Mouse (Mus musculus) frontal cortex, postnatal 25 days (tissue): ENCODE data around the gene Cd99l2.
"Not testable (repeated sequence)": the region's sequence is repeated elsewhere in the genome, so short reads cannot be mapped to it uniquely, and the experiment has no call there.

Source experiments
- DNase-seq, 2 experiments: peaks; one replicate each; pipeline ENCODE4 v3.0.0; 2022; ENCODE audit warnings: low spot score in 2 of 2

Gene Cd99l2

DNA sequence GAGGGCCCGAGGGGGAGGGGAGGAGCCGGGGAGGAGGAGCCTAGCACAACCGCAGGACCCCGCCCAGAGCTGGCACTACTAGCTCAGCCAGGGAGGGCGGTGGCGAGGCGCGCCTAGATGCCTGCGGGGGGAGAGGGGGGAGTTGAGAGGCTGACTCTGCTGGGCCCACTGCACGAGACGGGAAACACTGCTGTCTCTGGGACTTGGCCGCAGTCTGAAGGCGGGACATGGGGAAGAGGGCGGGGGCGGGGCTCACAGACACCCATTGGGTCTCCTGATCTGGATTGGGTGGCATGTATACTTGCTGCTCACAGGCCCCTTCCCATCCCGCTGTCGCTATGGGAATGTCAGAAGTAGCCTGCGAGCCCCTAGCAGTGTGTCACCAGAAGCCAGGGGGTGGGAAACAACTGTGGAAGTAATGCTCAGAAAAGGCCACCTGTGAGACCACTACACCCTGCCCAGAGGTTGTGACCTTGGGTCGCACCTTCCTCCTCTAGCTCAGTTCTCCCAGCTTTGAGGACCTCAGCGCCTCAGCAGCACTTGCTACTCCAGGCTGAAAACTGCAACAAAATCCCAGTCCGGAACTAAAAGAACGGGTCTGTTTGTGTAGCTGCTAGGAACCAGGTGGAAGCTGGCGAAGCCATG lies at the start of gene Cd99l2:
Gene Cd99l2 (minus strand): TSS at position 216 of the 645 bp plus-strand sequence.
- peak; percentile 11 to 52 for DNase-seq

DNA sequence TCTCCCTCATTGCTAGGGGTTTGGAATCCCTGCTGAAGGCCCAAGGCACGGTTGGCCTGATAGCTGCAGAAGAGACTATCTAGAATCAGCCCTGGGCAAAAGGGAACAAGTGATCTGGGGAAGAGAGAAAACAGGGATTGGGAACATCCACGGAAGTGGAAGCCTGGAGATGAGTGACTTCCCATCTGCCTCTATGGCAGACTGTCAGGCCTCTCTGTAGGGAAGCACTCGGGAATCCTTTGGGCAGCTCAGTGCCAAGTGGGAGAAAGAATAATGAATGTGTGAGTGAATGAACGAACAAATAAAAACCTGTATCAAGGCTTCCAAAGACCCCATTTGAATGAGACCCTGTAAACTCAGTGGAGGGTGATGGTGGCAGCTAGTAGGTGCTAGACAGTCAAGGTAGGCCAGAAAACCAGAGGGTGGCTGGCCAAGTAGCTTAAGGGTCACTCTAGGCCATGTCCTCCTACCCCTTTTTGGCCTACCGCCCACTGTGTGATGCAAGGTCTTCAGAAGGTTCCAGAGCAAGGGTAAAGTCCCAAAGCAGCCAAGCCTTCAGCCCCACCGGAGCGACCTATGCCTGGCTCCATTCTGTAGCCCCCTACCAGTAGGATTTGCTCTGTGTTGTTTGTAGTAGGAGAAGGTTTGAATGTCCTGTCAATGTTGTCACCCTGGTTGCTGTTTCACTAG lies 48.3 kb upstream of the Cd99l2 start:
- DNase-seq, result no peak

DNA sequence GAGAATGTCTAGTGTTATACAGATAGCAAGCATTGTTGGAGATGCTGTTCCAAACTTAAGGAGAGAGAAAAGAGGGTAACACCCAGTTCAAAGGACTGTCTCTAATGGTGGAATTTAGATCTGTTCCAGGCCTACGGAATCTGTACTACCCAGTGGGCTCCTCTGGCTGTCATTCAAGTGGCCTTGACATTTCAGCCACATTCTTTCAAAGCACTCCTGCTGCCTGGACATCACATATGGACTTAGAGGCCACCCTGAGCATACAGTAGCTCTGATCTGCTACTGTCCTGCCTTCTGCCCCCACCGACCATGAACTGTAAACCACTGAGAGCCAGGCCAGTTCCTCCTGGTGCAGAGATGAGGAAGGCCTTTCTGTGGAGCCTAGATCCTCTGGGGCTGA lies 45.1 kb upstream of the Cd99l2 start:
- no peak for DNase-seq

DNA sequence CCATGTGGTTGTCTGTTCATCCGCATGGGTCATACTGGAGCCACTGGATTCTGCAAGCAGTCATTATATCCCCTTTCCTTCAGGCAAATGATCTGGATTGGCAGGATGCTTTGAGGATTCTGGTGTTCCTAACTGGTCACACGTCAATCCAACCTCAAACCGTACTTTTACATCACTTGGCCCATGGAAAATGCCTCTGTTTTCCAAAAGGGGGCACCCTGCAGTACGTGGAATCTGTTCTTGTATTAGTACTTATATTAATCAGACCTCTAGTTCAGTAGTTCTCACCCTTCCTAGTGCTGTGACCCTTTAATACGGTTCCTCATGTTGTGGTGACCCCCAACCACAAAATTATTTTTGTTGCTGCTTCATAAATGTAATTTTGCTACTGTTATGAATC lies 41.5 kb upstream of the Cd99l2 start:
- DNase-seq, result no peak

DNA sequence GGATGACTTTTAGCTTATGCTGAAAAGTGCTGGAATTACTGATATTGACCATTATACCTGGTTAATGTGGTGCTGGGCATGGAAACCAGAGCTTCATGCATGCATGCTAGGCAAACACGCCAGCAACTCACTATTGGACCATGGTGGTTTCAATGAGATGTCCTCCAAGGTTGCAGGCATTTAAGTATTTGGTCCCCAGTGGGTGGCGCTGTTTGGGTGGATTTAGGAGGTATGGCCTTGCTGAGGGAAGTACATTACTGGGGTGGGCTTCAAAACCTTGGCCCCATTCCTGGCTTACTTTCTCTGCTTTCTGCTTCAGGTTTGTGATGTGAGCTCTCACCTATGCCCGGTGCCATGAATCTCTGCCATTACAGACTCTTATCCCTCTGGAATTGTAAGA lies 40.0 kb upstream of the Cd99l2 start:
- no peak for DNase-seq

DNA sequence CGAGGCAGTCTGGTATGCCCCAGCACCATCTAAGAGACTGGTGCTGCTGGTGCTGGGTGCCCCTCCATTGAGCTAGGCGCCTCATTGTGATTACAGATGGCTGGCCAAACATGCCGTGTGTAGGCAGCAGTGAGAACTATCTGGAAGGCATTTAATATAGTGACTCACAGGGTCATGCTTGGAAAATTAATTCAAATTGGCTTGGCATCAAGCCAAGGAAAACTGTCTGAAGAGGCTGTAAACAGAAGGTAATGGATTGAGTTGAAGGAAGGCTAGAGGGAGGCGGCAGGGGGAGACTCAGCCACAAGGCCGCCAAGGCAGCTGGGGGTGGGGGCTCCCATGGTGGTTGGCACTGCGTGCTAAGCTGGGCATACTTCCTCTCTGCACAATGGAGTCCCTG lies 36.0 kb upstream of the Cd99l2 start:
- no peak for DNase-seq

DNA sequence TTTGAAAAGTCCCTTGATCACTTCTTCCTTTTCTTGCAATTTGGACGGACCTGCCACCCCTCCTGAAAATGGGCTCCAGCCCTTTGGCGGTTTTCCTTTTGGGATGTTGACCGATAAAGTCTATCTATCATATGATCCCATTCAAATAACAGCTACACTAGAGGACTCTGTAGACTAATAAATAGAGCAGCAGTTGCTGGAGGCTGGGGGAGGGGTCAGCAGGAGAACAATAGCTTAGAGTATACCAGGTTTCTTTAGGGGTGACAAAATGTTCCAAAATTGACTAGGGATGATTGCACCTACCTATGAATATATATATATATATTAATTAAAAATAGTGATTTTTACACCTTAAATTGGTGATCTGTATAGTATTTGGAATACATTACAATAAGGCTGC lies 35.5 kb upstream of the Cd99l2 start:
- no peak for DNase-seq

DNA sequence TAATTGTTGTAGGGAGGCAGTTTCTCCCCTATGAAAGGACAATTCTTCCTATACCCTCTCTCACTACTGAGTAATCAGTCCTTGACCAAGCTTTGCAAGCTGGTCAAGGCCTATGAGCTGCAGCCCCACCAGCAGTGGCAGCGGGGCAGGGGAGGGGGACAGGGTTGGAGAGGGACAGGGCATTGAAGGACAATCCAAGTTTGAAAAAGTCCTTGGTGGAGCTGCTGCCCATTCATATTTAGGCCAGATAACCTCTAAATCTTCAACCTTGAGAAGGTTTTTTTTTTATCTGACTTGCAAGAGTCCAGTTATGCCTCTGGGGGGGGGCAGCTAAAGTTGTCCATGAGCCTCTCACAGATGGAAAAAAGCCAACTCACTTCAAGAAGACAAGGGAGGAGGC lies 34.8 kb upstream of the Cd99l2 start:
- no peak for DNase-seq

DNA sequence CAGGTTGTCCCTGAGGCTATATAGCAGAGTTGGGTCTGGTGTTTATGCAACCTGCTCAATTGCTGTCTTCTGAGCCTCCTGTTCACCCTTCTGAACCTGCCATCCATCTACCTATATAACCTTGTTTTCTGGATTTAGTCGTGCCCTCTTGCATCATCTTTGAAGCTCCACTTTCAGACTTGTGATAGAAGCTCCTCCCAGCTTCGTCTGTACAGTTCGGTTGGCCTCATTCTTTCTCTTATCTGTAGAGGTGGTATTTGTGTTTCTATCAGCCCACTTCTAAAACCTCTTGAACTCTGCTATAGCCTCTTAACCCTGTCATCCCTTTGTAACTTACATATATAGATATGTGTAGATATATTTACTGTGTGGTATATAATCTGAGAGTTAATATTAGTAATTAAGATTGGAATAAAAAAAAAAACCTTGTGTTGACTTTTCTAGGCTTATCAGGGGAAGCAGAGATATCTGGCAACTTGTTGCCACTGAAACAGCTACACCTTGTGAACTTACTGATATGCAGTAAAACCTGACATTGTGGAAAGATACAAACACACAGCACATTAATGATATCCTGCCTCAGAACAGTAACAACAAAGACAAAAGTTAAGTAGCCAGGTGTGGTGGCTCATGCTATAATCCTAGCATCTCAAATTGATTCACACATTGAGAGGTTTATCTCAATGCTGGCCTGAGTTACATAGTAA lies 33.1 kb upstream of the Cd99l2 start:
- DNase-seq, result no peak

DNA sequence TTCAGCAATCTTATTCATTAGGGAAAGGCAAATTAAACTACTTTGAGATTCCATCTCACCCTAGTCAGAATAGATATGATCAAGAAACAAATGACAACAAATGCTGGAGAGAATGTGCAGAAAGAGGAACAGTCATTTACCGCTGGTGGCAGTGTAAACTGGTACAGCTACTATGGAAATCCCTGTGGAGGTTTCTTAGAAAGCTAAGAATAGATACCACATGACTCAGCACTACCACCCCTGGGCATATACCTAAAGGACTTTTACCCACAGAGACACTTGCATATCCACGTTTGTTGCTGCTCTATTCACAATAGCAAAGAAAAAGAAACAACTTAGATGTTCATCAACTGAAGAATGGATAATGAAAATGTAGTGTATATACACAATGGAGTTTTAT lies 31.7 kb upstream of the Cd99l2 start:
- DNase-seq, result no peak

DNA sequence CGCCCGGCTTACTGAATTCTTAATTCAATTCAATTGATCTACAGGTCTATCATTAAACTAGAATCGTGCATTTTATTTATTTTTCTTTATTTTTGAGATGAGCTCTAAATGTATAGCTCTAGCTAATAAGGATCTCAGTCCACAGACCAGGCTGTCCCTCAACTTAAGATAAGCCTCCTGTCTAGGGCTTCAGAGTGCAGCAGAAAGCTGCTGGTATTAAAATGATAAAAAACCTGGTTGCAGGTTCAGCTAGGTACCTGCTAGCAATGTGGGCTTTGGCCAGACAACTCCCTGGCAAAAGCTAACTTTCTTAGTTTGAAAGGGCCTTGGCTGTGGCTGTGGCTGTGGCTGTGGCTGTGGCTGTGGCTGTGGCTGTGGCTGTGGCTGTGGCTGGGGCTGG lies 30.2 kb upstream of the Cd99l2 start:
- no peak for DNase-seq

DNA sequence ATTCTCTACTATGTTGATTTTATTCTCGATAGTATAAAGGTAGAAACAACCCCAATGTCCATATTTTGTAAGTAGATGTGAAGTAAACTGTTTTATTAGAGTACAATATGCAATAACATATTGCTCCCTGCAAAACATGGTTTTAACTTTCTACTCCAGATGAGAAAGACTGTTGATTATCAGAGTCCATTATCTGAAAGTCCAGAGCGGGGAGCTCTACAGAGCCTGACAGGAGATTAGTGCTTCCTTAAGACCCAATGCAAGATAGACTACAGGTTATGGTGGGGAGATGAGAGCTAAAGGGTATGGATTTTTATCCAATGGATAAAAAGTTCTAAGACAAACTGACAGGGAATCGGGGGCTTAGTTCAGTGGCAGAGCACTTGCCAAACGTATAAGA lies 26.6 kb upstream of the Cd99l2 start:
- DNase-seq, result no peak

DNA sequence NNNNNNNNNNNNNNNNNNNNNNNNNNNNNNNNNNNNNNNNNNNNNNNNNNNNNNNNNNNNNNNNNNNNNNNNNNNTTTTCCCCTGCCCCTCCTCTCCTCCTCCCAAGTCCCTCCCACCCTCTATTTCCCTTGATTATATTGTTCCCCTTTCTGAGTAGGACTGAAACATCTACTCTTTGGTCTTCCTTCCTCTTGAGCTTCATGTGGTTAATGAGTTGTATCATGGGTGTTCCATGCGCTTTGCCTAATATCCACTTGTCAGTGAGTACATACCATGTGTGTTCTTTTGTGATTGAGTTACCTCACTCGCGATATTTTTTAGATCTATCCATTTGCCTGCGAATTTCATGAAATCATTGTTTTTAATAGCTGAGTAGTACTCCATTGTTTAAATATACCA lies 13.9 kb upstream of the Cd99l2 start:
- DNase-seq, result not testable (repeated sequence)

DNA sequence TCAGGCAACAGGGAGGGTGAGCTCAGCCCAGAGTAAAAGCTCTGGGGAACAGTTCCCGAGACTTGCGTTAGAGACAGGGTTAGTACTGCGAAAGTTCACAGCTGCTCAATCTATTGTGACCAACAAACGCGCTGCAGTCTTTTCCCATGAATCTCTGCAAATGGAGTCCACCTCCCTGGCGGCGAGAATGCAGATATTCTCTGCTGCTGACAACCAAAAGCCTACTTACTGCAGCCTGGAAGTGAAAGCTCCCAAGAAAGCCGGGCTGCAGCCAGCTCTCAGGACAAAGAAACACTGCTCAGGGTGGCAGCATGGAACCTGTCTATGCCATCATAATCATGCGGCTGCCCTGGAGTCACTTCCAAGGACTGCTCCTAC lies 619 bp upstream of the Cd99l2 start:
- peak; percentile 12 to 14 for DNase-seq

DNA sequence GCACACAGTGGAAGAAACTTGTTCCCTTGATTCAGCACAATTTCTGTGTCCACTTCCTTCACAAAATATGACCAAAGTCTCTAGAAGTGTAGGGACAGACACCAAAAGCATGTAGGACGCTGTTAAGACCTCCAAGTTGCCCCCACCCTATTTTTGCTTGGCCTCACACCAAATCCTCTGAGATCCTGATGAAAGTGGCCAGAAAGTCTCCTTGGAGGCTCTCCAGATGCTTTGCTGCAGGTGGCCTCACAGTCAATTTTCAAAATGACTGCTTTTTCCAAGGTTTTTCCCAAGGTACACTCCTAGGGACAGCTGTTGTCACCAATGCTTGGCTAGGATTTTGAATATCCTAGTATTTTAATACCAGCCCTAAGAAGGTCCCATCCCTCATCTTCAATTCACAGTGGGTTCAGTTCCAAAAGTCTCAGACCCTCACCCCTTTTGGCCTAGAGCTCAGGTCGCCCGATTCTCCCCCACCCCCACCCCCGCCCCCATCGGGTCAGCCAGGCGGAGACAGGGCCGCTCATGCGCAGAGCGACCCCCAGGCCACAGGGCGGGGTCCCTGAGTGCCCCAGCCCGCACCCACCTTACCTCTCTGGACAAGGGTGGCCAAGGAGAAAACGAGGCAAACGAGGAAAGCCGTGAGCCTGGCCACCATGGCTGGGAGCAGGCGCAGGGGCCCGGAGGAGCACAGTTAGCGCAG lies 567 bp downstream of the Cd99l2 start:
- peak in 1 of 2 experiments; percentile 48 for DNase-seq

DNA sequence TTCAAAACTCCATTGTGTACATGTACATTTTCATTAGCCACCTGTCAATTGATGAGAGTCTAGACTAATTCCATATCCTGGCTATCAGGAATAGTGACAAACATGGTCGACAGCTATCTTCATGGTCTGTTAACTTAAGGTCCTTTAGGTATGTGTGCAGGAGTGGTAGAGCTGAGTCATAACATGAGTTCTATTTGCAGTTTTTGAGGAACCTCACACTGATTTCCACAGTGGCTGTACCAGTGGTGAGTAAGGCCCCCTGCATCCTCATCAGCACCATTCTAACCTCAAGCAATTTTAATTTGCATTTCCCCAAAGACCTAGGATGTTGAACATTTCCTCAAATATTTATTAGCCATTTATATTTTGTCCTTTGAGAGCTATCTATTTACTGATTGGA lies 3.3 kb downstream of the Cd99l2 start:
- no peak for DNase-seq

DNA sequence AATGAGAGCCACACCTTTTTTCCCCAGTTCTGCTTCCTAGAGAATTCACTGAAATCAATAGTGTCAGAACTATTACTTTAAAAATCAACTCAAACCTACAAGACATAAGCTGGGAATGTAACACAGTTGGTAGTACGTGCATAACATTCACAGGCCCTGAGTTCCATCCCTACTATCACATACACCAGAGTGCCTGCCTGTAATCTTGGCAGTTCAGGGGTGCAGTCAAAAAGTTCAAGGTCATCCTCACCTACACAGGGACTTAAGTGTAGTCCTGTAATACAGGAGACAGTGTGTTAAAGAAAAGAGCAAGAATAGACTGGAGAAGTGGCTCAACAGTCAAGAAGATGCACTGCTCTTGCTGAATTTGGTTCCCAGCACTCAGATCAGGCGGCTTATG lies 10.4 kb downstream of the Cd99l2 start:
- DNase-seq, result no peak

DNA sequence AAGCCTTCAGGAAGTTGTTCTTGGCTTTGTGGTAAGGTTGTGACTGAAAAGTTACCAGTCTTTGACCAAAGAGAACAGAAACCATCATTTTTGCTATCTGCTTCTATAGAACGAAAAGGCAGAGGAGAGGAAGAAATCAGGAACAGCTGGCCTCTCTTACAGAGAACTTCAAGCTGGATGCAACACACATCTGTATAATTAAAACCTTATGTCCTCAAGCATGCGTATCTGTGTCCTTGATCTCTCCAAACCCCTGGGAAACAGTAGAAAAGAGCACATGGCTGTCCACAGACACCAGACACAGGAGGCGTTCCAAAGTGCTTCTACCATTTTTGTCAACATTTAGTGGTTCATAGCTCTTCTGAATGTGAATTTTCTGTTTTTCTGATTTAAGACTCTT lies 16.7 kb downstream of the Cd99l2 start:
- no peak for DNase-seq

DNA sequence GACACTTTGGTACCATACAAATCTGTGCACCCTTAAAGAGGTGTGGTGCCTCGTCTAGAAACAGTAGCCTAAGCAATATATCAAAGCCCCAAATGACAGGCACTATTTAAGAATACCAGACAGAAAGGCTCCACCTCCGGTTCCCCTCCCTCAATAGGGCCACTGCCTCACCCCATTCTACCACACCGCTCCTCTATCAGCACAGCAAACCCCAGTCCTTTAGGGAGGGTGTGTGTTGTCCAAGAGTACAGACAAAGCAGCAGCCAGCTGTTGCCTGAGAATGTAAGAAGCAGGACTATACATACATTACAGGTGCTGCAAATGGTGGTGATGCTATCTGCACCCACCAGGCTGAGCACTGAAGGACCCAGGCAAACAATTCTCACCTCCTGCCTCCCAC lies 17.2 kb downstream of the Cd99l2 start:
- no peak for DNase-seq

DNA sequence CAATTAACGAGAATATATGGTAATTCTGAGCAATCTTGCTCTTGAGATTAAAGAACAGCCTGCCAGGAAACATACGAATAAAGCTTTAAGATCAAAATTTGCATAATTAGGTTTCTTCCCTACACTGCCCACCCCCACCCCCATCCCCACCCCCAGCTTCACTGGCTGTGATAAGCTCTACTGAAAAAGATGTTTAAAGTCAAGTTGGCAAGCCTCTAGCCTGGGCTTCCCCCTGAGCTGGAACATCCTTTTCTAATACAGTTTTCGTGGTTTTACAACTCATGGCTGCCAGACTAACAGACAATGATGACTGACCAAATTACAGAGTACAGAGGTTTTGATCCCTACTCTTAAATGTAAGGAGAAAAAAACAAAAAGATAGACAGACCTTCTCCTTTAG lies 17.6 kb downstream of the Cd99l2 start:
- DNase-seq, result no peak

DNA sequence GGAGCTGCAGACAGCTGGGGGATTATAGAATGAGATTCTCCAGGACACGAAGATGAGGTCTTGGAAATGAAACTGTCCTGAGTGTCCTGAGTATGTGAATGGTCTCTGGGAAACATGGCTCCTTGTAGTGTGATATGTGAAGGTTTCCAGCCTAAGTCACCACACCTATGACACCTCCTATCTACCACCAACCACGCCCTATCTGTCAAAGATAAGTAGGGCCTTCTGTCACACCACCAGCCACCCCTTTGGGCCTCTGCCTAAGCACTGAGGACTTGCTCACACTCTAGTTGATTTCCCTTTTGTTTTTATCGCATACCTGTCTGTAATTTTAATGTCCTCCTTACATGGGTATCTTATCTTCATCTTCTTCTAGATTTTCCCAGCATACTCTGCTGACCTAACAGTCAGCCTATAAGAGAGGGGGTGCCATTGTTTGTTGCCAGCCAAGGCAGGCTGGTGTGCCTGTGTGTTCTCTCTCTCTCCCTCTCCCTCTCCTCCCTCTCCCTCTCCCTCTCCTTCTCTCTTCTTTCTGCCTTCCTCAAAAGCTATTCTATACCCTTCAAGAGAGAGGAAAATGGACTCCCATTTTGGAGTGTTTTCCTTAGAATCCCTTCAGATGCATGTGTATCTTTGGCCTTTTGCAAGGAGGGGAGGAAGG lies 18.2 kb downstream of the Cd99l2 start:
- DNase-seq, result no peak

DNA sequence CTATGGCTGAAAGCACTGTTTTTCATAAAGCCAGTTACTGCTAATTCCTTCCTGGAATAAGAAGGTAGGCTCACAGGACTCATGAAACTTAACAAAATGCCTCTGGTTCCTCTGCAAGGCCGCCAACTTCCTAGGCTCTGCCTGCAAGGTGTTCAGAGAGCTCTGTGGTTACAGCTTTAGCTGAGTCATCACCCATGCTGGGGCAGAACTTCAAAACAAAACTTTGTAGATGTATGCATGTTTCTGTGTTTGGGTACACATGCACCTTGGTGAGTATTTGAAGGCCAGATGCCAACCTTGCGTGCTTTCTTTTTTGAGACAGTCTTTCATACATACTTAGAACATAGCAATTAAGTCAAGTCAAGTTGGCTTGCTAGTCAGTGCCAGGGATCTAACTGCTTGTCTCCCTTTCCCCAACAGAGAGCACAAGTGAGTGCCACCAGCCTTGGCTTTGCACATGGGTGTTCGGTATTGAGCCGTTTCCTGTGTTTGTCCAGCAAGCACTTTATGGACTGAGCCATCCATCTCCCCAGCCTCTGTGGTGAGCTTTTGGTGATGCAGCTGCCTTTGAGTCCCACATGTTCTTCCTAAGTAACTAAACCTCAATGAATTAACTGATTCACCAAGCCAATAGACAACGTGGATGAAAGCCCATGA lies 23.9 kb downstream of the Cd99l2 start:
- DNase-seq, result no peak
